Mouse (Mus musculus) cortical plate, adult 2 months (tissue): ENCODE measurements at regions not wholly inside any gene's neighbourhood (a gene's known extent, or its start where the extent isn't known, plus 50 kb on each side); places are given as distances from the start of the nearest gene placed in this dataset.

Experiments used
- CTCF ChIP-seq: fragments of 200-500 bp; IDR thresholded peaks from 2 replicates; pipeline ENCODE4 v1.5.1; 2011; ENCODE audit warnings: mild to moderate bottlenecking, control low read depth, low read length; ENCODE audit not compliant: insufficient read depth; ENCODE audit errors: extremely low read depth
- POLR2A ChIP-seq: fragments of 200-500 bp; IDR thresholded peaks from 2 replicates; pipeline ENCODE4 v1.6.1; 2011; ENCODE audit warnings: mild to moderate bottlenecking, low read length, control low read depth; ENCODE audit not compliant: insufficient read depth; ENCODE audit errors: extremely low read depth

DNA sequence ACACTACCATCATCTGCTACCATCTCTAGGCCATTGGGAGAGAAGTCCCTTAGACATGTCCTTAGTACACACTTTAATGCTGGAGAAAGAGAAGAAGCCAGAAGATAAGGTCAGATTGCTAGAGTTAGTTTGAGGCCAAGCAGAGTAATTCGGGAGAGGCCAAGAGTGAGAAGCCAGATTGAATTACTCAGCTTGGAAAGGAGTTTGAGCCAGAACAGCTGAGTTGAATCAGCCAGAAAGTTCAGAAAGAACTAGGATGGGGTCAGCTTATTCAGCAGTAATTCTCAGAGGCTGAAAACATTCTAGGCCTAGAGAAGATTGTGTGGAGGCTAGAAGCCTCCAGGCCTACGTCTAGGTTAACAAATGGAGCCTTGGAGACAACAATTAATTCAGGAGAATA lies 244.2 kb upstream of the Gm12728 start:
- TF ChIP-seq CTCF (no peak), POLR2A (no peak)
